ENCODE assay signal across 11 mouse cellular contexts in genomic region chr7:138006971-138007370, GRCm38 (mm10).
DNase-seq lines count a peak whose midpoint lies in the region; ATAC-seq lines count a peak whose summit lies in the region.
"Had no signal": no experiment of that assay in that cellular context is flagged by ENCODE, and none has a peak within 500 bp of the region (broad histone marks: within the 10 kb centered on the region; RNA-seq: fewer than 3 reads in every experiment).

No protein-coding gene starts in this region.

- H3K27me3 ChIP-seq in hindbrain, embryonic 10.5 days (ENCODE audit: insufficient read depth, poor library complexity, severe bottlenecking) = no peaks in the 10 kb centered on the region
- H3K27me3 ChIP-seq in hindbrain, embryonic 16.5 days (replicated peaks; ENCODE audit: control insufficient read depth, insufficient read depth, low read length) = no peaks in the 10 kb centered on the region
- H3K27me3 ChIP-seq: liver, embryonic 13.5 days; neural tube, embryonic 13.5 days had no signal

- H3K4me1 ChIP-seq in hindbrain, embryonic 10.5 days (replicated peaks) = peaks cover 39% of the 10 kb centered on the region
- H3K4me1 ChIP-seq in hindbrain, embryonic 16.5 days (ENCODE audit: control insufficient read depth, insufficient read depth, low read depth, low read length) = peaks cover 10% of the 10 kb centered on the region
- H3K4me1 ChIP-seq: liver, embryonic 13.5 days had no signal

- DNase-seq in hindbrain, embryonic 10.5 days (ENCODE audit: low spot score) = no peak
- peak; percentile 41 to 70 for DNase-seq in adrenal gland, postnatal 36 days
- peak; percentile 47 to 56 for DNase-seq in cerebellum, postnatal 25 days
- peak; percentile 10 to 16 for DNase-seq in left cerebral cortex, adult 18-20 months (ENCODE audit: low spot score in 2 of 2)
- DNase-seq in spleen, postnatal 14 days (ENCODE audit: low spot score in 2 of 2) = no peak
- no peak for DNase-seq in thymus, postnatal 0 days (ENCODE audit: low spot score)
- DNase-seq in adipocyte (ENCODE audit: low spot score) = no peak
- DNase-seq: liver, embryonic 13.5 days had no signal

- H3K36me3 ChIP-seq in hindbrain, embryonic 10.5 days = no peaks in the 10 kb centered on the region
- H3K36me3 ChIP-seq in hindbrain, embryonic 16.5 days (ENCODE audit: control insufficient read depth, insufficient read depth, low read length) = no peaks in the 10 kb centered on the region
- H3K36me3 ChIP-seq: G1E; liver, embryonic 13.5 days; neural tube, embryonic 13.5 days had no signal

- no peaks in the 10 kb centered on the region for H3K9me3 ChIP-seq in hindbrain, embryonic 10.5 days
- H3K9me3 ChIP-seq in hindbrain, embryonic 16.5 days (ENCODE audit: control insufficient read depth, low read length) = no peaks in the 10 kb centered on the region
- H3K9me3 ChIP-seq: liver, embryonic 13.5 days; neural tube, embryonic 13.5 days had no signal

- peak overlapping the region; percentile 51; the same call in 1 of the 2 replicates for H3K27ac ChIP-seq in hindbrain, embryonic 10.5 days
- H3K27ac ChIP-seq in hindbrain, embryonic 16.5 days (ENCODE audit: low read depth, low read length) = no peak overlapping the region
- H3K27ac ChIP-seq: liver, embryonic 13.5 days; neural tube, embryonic 13.5 days had no signal

- no peak for ATAC-seq in hindbrain, embryonic 16.5 days

- H3K9ac ChIP-seq in hindbrain, embryonic 16.5 days (ENCODE audit: low read depth, low read length) = no peak overlapping the region
- H3K9ac ChIP-seq: liver, embryonic 13.5 days; neural tube, embryonic 13.5 days had no signal

- no peak overlapping the region for H3K4me3 ChIP-seq in hindbrain, embryonic 10.5 days
- no peak overlapping the region for H3K4me3 ChIP-seq in hindbrain, embryonic 16.5 days (ENCODE audit: low read length)
- H3K4me3 ChIP-seq: liver, embryonic 13.5 days; neural tube, embryonic 13.5 days had no signal

- H3K4me2 ChIP-seq in hindbrain, embryonic 16.5 days (ENCODE audit: low read length) = no peak overlapping the region
- H3K4me2 ChIP-seq: liver, embryonic 13.5 days; neural tube, embryonic 13.5 days had no signal

- WGBS in hindbrain, embryonic 10.5 days = 60% methylated on average over 3 of the region's 3 CpGs
- 32% methylated on average over 3 of the region's 3 CpGs for WGBS in hindbrain, embryonic 16.5 days

Comparison
In these comparisons a context has a peak if more than half of its experiments do, and no peak if none do; other contexts are left out.
1. DNase-seq: peak in adrenal gland, postnatal 36 days (2 of 2), cerebellum, postnatal 25 days (2 of 2) and left cerebral cortex, adult 18-20 months (2 of 2); none in hindbrain, embryonic 10.5 days (single experiment), spleen, postnatal 14 days (0 of 2), thymus, postnatal 0 days (single experiment) and adipocyte (single experiment).